Mouse (Mus musculus) midbrain, embryonic 14.5 days (tissue): ENCODE measurements around the gene Tex21. TPM values are rescaled to one million over a fixed set of nuclear protein-coding genes. Genes with fewer than 3 reads are reported as not detected.

Experiments used
- ATAC-seq: fragments of 200-750 bp; cut with Nextera tagmentation; 2 replicates; pipeline ENCODE4 v1.8.0; 2017; ENCODE audit warnings: moderate number of reproducible peaks, moderate library complexity; ENCODE audit not compliant: low FRiP score, low TSS enrichment
- DNase-seq: peaks from one replicate; pipeline ENCODE4 v3.0.0-alpha.2; 2015
- H3K27ac ChIP-seq: fragments of 300-500 bp; sonication (generic); replicated peaks from 2 replicates; pipeline ENCODE4 v1.5.1; 2014; ENCODE audit warnings: mild to moderate bottlenecking, low read depth, low read length, moderate library complexity
- H3K27me3 ChIP-seq: fragments of 300-500 bp; sonication (generic); 2 replicates; pipeline ENCODE4 v1.6.1; 2014; ENCODE audit warnings: low read length, control low read depth, mixed read lengths; ENCODE audit not compliant: control insufficient read depth, insufficient read depth
- H3K36me3 ChIP-seq: fragments of 300-500 bp; sonication (generic); 2 replicates; pipeline ENCODE4 v1.6.1; 2014; ENCODE audit warnings: low read length, control low read depth; ENCODE audit not compliant: control insufficient read depth, insufficient read depth
- H3K4me1 ChIP-seq: fragments of 300-500 bp; sonication (generic); 2 replicates; pipeline ENCODE4 v1.6.1; 2014; ENCODE audit warnings: mild to moderate bottlenecking, antibody characterized with exemption, low read length, control low read depth; ENCODE audit not compliant: control insufficient read depth, insufficient read depth
- H3K4me2 ChIP-seq: fragments of 300-500 bp; sonication (generic); 2 replicates; pipeline ENCODE4 v1.6.1; 2014; ENCODE audit warnings: mild to moderate bottlenecking, low read length, moderate library complexity
- H3K4me3 ChIP-seq: fragments of 300-500 bp; sonication (generic); replicated peaks from 2 replicates; pipeline ENCODE4 v1.5.1; 2014; ENCODE audit warnings: low read depth, low read length
- H3K9ac ChIP-seq: fragments of 300-500 bp; sonication (generic); replicated peaks from 2 replicates; pipeline ENCODE4 v1.6.1; 2014; ENCODE audit warnings: mild to moderate bottlenecking, low read length, moderate library complexity
- H3K9me3 ChIP-seq: fragments of 300-500 bp; sonication (generic); 2 replicates; pipeline ENCODE4 v1.6.1; 2016; ENCODE audit warnings: low read length, control low read depth, mixed read lengths; ENCODE audit not compliant: control insufficient read depth
- WGBS: fragments of 180-500 bp; shearing (Covaris S2); extraction: QIAGEN DNeasy Blood & Tissue Kit; methylation state at CpG from one replicate; pipeline ENCODE4 v1.1.7; 2014; 5-methylcytosine and 5-hydroxymethylcytosine counted together
- polyA plus RNA-seq: library from polyadenylated mRNA; unstranded; fragments of >200 nt; fragmentation: Nextera tagmentation; extraction: Ambion mirVana; gene quantifications from 2 replicates; pipeline ENCODE4 v1.2.1, GENCODE M21; 2014

Tex21 gene
- polyA plus RNA-seq, 1 experiment from 2014 or later, result not detected

DNA sequence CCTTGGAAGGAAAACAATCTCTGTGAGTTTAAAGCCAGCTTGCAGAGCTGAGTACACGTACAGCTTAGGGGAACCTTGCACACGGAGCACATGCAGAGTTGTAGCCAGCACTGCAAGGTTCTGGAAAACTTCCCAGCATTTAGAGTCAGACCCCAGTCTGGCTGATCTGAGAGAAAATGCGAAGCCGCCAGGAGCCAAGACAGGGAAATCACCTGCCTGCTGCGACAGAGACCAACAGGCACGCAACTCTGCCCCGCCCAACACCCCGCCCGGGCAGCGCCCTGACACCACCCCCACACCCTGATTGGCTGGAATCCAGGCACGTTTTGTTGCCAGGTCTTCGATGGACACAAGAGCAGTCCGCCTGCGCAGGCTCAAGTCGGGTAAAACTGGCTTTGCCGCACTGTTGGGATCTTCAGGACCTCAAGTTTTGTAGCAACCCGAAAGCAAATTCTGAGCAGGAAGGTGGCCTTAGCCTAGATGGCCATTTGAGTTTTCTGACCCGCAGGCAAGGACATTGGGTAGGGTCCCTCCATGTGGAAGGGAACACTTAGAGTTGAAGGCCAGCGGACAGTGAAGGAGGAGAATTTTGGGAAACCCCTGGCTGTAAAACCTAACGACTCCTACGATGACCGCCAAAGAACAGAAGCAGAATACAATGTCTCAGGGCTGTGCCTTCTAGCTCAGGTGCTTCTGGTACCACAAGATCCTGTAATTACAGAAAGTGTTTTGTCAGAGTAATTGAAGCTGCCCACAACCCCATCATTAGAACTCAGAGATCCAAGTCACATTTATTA lies 50.4 kb downstream of the Tex21 start:
- no peaks in the 10 kb centered on the region for H3K36me3 ChIP-seq
- no peaks in the 10 kb centered on the region for H3K27me3 ChIP-seq
- no peaks in the 10 kb centered on the region for H3K9me3 ChIP-seq
- 0 out of 2 replicates have a peak, but pooled peaks cover 5% of the 10 kb centered on the region for H3K4me1 ChIP-seq
- H3K9ac ChIP-seq, result peak overlapping the region; percentile 39
- no peak overlapping the region for H3K27ac ChIP-seq
- peak overlapping the region; percentile 88 for H3K4me2 ChIP-seq
- H3K4me3 ChIP-seq, result peak overlapping the region; percentile 32
- under 1% methylated on average over 22 of the region's 22 CpGs for WGBS
- DNase-seq (peak; percentile 85), ATAC-seq (peak; percentile 81; the same call in 1 of the 2 replicates)

DNA sequence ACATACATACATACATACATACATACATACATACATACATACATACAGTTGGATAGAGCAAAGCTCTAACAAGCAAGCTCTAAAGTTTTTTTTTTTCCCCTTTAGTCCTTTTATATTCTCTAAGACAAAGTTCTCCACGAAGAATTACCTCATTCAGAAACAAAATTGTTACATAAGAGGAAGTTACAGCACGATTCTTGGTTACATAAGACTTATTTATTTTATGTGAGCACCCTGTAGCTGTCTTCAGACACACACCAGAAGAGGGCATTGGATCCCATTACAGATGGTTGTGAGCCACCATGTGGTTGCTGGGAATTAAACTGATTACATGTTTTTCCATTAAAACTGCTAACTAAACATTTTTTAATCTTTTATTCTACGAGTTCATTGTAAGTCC lies 52.0 kb downstream of the Tex21 start:
- no peak overlapping the region for H3K27ac ChIP-seq
- H3K9me3 ChIP-seq, result no peaks in the 10 kb centered on the region
- no peak overlapping the region for H3K9ac ChIP-seq
- H3K36me3 ChIP-seq, result no peaks in the 10 kb centered on the region
- WGBS, result 67% methylated on average over 3 of the region's 3 CpGs
- no peak for ATAC-seq
- 0 out of 2 replicates have a peak, but pooled peaks cover 5% of the 10 kb centered on the region for H3K4me1 ChIP-seq
- no peaks in the 10 kb centered on the region for H3K27me3 ChIP-seq
- no peak for DNase-seq
- no peak overlapping the region for H3K4me3 ChIP-seq
- H3K4me2 ChIP-seq, result no peak overlapping the region

DNA sequence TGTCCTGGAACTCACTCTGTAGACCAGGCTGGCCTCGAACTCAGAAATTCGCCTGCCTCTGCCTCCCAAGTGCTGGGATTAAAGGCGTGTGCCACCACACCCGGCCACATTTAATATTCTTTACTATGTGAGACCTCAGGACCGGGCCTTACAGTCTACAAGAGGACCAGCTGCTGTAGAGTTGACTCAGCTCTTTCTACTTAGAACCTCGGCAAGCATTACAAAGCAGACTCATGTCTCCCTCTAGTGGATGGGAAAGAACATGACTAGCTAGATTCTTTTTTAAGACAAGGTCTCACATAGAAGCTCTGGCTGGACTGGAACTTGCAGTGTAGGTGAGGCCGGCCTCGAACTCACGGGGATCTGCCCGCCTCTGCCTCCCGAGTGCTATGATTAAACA lies 55.6 kb downstream of the Tex21 start:
- H3K27ac ChIP-seq, result no peak overlapping the region
- H3K9ac ChIP-seq, result no peak overlapping the region
- no peaks in the 10 kb centered on the region for H3K27me3 ChIP-seq
- H3K9me3 ChIP-seq, result no peaks in the 10 kb centered on the region
- no peaks in the 10 kb centered on the region for H3K36me3 ChIP-seq
- peak; percentile 82 for DNase-seq
- H3K4me3 ChIP-seq, result no peak overlapping the region
- WGBS, result 48% methylated on average over 11 of the region's 11 CpGs
- ATAC-seq, result no peak
- no peak overlapping the region for H3K4me2 ChIP-seq
- 0 out of 2 replicates have a peak, but pooled peaks cover 3% of the 10 kb centered on the region for H3K4me1 ChIP-seq

DNA sequence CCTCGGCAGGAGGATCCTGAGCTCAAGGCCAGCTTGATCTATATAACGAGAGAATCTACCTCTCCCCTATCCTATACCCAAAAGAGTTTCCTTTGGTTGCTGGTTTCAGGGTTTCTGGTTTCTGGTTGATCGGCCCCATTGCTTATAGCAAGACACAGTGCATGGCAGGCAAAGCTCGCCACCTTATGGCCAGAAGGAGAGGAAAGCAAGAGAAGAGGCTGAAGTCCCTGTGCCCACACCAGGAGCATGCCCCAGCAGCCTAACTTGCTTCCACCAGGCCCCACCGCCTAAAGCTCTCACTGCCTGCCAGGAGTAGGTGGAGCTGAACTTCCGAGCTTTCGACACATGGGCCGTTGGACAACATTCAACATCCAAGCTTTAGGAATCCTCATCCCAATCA lies 58.7 kb downstream of the Tex21 start:
- peak; percentile 68 for DNase-seq
- ATAC-seq, result no peak
- no peak overlapping the region for H3K4me2 ChIP-seq
- no peak overlapping the region for H3K27ac ChIP-seq
- WGBS, result 42% methylated on average over 8 of the region's 8 CpGs
- no peaks in the 10 kb centered on the region for H3K9me3 ChIP-seq
- H3K27me3 ChIP-seq, result no peaks in the 10 kb centered on the region
- H3K9ac ChIP-seq, result no peak overlapping the region
- no peaks in the 10 kb centered on the region for H3K36me3 ChIP-seq
- no peak overlapping the region for H3K4me3 ChIP-seq
- no peaks in the 10 kb centered on the region for H3K4me1 ChIP-seq

DNA sequence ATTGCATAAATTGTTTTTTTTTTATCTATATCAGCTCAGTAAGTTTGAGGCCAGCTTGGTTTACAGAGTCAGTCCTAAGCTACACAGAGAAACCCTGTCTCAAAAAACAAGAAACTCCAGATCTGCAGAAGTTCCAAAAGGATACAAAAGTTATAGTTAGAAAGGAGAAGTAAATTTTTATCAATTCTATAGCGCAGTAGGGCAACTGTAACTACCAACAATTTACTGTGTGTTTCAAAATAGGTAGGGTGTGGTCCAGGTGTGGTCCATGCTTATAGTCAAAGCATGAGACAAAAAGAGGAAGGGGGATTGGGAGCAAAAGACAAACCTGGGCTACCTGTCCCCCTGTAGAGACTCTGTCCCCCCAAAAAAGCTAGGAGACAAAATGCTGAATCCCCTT lies 60.1 kb downstream of the Tex21 start:
- Histone ChIP-seq H3K4me1 (no peaks in the 10 kb centered on the region), H3K36me3 (no peaks in the 10 kb centered on the region), H3K27ac (no peak overlapping the region), H3K9ac (no peak overlapping the region), H3K27me3 (no peaks in the 10 kb centered on the region), H3K9me3 (no peaks in the 10 kb centered on the region), H3K4me2 (no peak overlapping the region), H3K4me3 (no peak overlapping the region)
- WGBS, result 95% methylated on average over 1 of the region's 1 CpGs
- ATAC-seq (no peak), DNase-seq (no peak)

DNA sequence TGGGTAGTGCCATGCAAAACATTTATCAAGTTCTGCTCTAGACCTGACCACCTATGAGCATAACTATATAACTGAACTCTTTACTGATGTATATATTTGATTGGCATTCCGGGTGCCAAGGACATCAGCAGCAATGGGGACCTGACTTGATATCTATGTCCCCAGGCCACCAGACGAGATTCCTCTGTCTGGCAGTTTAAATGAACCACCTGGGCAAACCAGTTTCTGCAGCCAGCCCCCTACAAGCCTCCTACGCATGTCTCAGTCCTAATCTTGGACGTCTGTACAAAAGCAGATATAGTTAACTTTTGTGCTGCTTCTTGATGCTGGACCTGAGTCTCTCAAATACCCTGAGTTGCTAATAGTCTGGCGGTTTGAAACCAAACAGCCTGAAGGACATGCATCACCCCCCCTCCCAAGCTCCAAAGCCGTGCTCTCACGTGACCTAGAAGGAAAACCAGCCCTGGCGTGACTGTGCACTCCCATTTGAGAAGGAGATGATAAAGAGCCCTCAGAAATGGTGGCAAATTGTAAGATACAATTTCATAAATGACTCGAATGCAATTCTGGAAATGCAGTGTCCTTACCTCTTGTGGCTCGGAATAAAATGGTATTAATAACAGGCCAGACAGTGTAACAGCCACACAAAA lies 61.3 kb downstream of the Tex21 start:
- Histone ChIP-seq H3K27me3 (no peaks in the 10 kb centered on the region), H3K27ac (no peak overlapping the region), H3K36me3 (no peaks in the 10 kb centered on the region), H3K9ac (no peak overlapping the region), H3K4me1 (no peaks in the 10 kb centered on the region), H3K4me3 (no peak overlapping the region), H3K4me2 (no peak overlapping the region), H3K9me3 (no peaks in the 10 kb centered on the region)
- 79% methylated on average over 10 of the region's 10 CpGs for WGBS
- DNase-seq, result no peak
- ATAC-seq, result no peak

DNA sequence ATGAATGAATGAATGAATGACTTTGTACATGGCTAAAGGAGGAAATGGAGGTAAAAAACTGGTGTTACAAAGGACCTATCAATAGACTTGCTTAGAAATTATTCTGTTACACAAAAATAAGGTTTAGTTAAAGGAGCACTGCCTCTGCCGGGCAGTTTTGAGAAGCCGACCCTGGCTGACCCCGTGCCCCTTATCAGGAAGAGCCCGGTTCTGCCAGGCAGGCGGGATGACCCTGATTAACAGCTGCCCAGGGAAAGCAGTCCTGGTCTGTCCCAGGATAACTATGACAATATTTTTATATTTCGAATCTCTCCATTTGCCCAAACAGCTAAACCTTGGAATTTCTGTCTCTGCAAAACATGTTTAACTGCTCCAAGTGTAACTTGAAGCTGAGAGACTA lies 62.3 kb downstream of the Tex21 start:
- WGBS, result 86% methylated on average over 6 of the region's 6 CpGs
- no peak overlapping the region for H3K9ac ChIP-seq
- H3K27ac ChIP-seq, result no peak overlapping the region
- no peaks in the 10 kb centered on the region for H3K36me3 ChIP-seq
- no peak for DNase-seq
- H3K4me1 ChIP-seq, result no peaks in the 10 kb centered on the region
- no peak overlapping the region for H3K4me3 ChIP-seq
- H3K9me3 ChIP-seq, result no peaks in the 10 kb centered on the region
- no peak for ATAC-seq
- no peaks in the 10 kb centered on the region for H3K27me3 ChIP-seq
- H3K4me2 ChIP-seq, result no peak overlapping the region

DNA sequence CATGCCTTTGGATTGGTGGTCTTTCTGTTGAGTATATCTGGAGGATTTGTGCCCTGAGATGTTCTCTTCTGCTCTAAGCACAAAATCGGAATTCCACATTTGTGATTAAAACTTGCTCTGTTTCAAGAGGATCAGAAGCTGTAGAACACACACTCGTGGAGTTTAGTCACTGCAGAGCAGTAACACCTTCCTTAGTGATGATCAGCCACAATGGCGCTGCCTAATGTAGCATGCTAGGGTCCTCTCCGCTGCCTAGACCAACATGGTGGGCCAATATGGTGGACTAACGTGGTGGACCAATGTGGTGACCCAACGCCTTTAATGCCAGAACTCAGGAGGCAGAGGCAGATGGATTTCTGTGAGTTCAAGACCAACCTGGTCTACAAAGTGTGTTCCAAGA lies 63.7 kb downstream of the Tex21 start:
- DNase-seq (no peak), ATAC-seq (no peak)
- H3K4me3 ChIP-seq, result no peak overlapping the region
- H3K9ac ChIP-seq, result no peak overlapping the region
- no peaks in the 10 kb centered on the region for H3K4me1 ChIP-seq
- no peak overlapping the region for H3K4me2 ChIP-seq
- no peaks in the 10 kb centered on the region for H3K36me3 ChIP-seq
- no peaks in the 10 kb centered on the region for H3K27me3 ChIP-seq
- H3K27ac ChIP-seq, result no peak overlapping the region
- WGBS, result 93% methylated on average over 6 of the region's 6 CpGs
- no peaks in the 10 kb centered on the region for H3K9me3 ChIP-seq

DNA sequence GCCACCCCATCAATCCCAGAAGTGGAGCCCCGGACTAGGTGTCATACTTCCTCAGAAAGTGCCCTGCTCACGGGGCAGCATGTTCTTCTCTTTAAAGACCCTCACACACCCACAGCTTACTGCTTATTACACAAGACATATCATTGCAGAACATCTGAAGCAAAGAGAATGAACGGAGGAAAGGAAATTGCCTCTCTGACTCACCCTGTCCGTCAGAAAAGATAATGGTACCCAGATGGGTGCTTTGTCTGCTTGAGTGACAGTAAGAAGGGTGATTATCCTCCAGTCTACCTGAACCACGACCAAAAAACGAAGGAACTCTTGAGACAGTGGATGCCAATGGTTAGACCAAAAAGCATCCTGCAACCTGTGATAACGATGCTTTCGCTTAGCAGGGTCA lies 65.1 kb downstream of the Tex21 start:
- WGBS, result 66% methylated on average over 8 of the region's 8 CpGs
- no peaks in the 10 kb centered on the region for H3K9me3 ChIP-seq
- DNase-seq (no peak), ATAC-seq (no peak)
- peaks cover 9% of the 10 kb centered on the region for H3K27me3 ChIP-seq
- no peak overlapping the region for H3K9ac ChIP-seq
- H3K4me2 ChIP-seq, result no peak overlapping the region
- no peaks in the 10 kb centered on the region for H3K36me3 ChIP-seq
- H3K27ac ChIP-seq, result no peak overlapping the region
- H3K4me1 ChIP-seq, result 0 out of 2 replicates have a peak, but pooled peaks cover 3% of the 10 kb centered on the region
- H3K4me3 ChIP-seq, result no peak overlapping the region
